Mouse (Mus musculus): ENCODE data around the gene Ptpa. TPM values are rescaled to one million over a fixed set of nuclear protein-coding genes. Genes with fewer than 3 reads are reported as not detected.

Ptpa gene
- total RNA-seq, 2 experiments from 2014 or later: 99.1 to 109 TPM

GRCm38 (mm10) chr2:30421432-30421831, 5.6 kb downstream of the Ptpa start:
- DNase-seq: no peak
- intact Hi-C loops (cut with DNase I): no loop called here

GRCm38 (mm10) chr2:30429156-30429555, 13.3 kb downstream of the Ptpa start:
- peak; percentile 57 to 74 for DNase-seq
- intact Hi-C loops (cut with DNase I): no loop called here

- intact Hi-C loops (cut with DNase I): loop anchor here (5.0 kb wide), 2 partner anchors 172 to 502 kb away; no protein-coding TSS in a partner anchor
- DNase-seq: peak; percentile 71 to 82
Measured at GRCm38 (mm10) chr2:30435326-30436155, 19.7 kb downstream of the Ptpa start.

- peak; percentile 69 to 76 for DNase-seq
Measured at GRCm38 (mm10) chr2:30436156-30436545, 20.3 kb downstream of the Ptpa start.

GRCm38 (mm10) chr2:30436809-30437208, 21.0 kb downstream of the Ptpa start:
- no peak for DNase-seq
- intact Hi-C loops (cut with DNase I): loop anchor here (5.0 kb wide), 2 partner anchors 170 to 500 kb away; no protein-coding TSS in a partner anchor

More at GRCm38 (mm10) chr2:30436156-30436545, 20.3 kb downstream of the Ptpa start:
- intact Hi-C loops (cut with DNase I): loop anchor here (5.0 kb wide), 2 partner anchors 171 to 501 kb away; no protein-coding TSS in a partner anchor

GRCm38 (mm10) chr2:30437791-30438190, 22.0 kb downstream of the Ptpa start:
- DNase-seq: no peak
- intact Hi-C loops (cut with DNase I): loop anchor here (5.0 kb wide), 2 partner anchors 170 to 500 kb away; no protein-coding TSS in a partner anchor

GRCm38 (mm10) chr2:30439631-30440030, 23.8 kb downstream of the Ptpa start:
- DNase-seq: no peak
- intact Hi-C loops (cut with DNase I): loop anchor here (2.0 to 5.0 kb wide), 5 partner anchors 153 to 498 kb away; no protein-coding TSS in a partner anchor

- intact Hi-C loops (cut with DNase I): loop anchor here (2.0 kb wide), 3 partner anchors 153 to 355 kb away; no protein-coding TSS in a partner anchor
- peak in 1 of 2 experiments; percentile 40 for DNase-seq
Measured at GRCm38 (mm10) chr2:30440211-30440700, 24.4 kb downstream of the Ptpa start.

- intact Hi-C loops (cut with DNase I): loop anchor here (1.0 to 2.0 kb wide), 4 partner anchors 29 to 354 kb away; no protein-coding TSS in a partner anchor
- peak; percentile 80 for DNase-seq
Measured at GRCm38 (mm10) chr2:30440701-30441517, 25.1 kb downstream of the Ptpa start.

GRCm38 (mm10) chr2:30441518-30442497, 26.0 kb downstream of the Ptpa start:
- intact Hi-C loops (cut with DNase I): loop anchor here (1.0 to 2.0 kb wide), 4 partner anchors 28 to 353 kb away; no protein-coding TSS in a partner anchor
- DNase-seq: peak; percentile 88

GRCm38 (mm10) chr2:30442498-30442890, 26.7 kb downstream of the Ptpa start:
- intact Hi-C loops (cut with DNase I): no loop called here

GRCm38 (mm10) chr2:30443281-30443680, 27.4 kb downstream of the Ptpa start:
- DNase-seq: no peak
- intact Hi-C loops (cut with DNase I): no loop called here

More at GRCm38 (mm10) chr2:30442498-30442890, 26.7 kb downstream of the Ptpa start:
- DNase-seq: no peak

- no peak for DNase-seq
- intact Hi-C loops (cut with DNase I): no loop called here
Measured at GRCm38 (mm10) chr2:30444006-30444405, 28.2 kb downstream of the Ptpa start.

GRCm38 (mm10) chr2:30444450-30444849, 28.6 kb downstream of the Ptpa start:
- intact Hi-C loops (cut with DNase I): no loop called here
- DNase-seq: no peak

- peak in 1 of 2 experiments; percentile 57 for DNase-seq
- intact Hi-C loops (cut with DNase I): no loop called here
Measured at GRCm38 (mm10) chr2:30445312-30445711, 29.5 kb downstream of the Ptpa start.

- intact Hi-C loops (cut with DNase I): no loop called here
- no peak for DNase-seq
Measured at GRCm38 (mm10) chr2:30446891-30447826, 31.3 kb downstream of the Ptpa start.

- intact Hi-C loops (cut with DNase I): no loop called here
- no peak for DNase-seq
Measured at GRCm38 (mm10) chr2:30448371-30448770, 32.5 kb downstream of the Ptpa start.

GRCm38 (mm10) chr2:30450530-30450929, 34.7 kb downstream of the Ptpa start:
- intact Hi-C loops (cut with DNase I): no loop called here
- no peak for DNase-seq

Data from heart, postnatal 14 days (tissue).